Mouse (Mus musculus): Measurements from ENCODE around the gene March1.

DNA sequence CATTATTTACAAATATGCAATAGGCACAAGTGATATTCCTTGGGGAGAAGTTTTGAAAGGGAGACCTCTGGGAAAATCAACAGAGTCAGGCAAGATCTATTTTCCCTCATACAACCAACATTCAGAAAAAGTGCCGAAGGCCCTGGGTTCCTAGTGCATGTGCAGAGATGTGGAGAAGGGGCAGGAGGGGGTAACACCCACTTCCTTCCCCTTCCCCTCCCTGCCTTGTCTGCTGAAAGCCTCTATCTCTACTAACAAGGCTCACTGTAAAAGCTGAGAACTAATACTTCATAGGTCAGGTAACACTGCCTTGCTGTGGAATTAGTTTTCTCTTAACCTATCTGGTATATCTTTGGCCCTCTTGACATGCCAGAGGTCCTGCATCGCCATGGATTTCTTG is 812.9 kb downstream of the March1 start:
- no peak for TF ChIP-seq CTCF (IDR thresholded peaks at IDR 0.05)
- TF ChIP-seq EP300 (IDR thresholded peaks at IDR 0.05; ENCODE audit: insufficient read depth, low read depth, low read length), result no peak
- TF ChIP-seq POLR2A (IDR thresholded peaks at IDR 0.05; ENCODE audit: insufficient read depth, low read depth, low read length), result no peak

All from heart, adult 2 months (tissue).